Mouse (Mus musculus): ENCODE results near the gene Txndc17.
"Not testable (repeated sequence)": the region's sequence is repeated elsewhere in the genome, so short reads cannot be mapped to it uniquely, and the experiment has no call there.

Gene Txndc17

DNA sequence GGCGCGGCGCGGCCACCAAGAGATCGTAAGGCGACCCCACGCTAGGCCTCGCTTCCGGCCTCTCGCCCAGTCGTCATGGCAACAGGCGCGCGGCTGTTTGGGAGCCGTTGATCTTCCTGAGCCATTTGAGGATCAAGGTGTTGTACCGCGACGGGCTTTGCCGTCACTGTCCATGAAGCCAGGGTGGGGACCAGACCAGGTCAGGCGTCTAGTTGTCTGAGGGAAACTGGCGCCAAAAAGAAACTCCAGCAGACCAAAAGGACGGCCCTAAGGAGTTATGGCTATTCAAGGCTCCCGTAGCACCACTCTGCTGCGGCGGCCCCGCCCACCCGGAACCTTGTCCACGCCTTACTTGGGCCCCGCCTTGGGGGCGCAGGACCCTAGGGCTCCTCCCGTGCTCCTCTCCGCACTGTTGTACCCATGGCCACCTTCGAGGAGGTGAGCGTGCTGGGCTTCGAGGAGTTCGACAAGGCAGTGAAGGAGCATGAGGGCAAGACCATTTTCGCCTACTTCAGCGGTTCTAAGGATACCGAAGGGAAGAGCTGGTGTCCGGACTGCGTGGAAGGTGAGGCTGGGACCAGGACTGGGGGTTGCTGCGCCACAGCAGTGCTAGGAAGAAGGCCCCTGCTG, at the start of gene Txndc17, which contains the start of gene 4933427D14Rik:
Gene Txndc17, plus strand, starts transcription at position 344 of the 630 bp plus-strand sequence.
Gene 4933427D14Rik, minus strand, starts transcription at position 256 of the 630 bp plus-strand sequence.
- DNase-seq: peak; percentile 75

- no peak for DNase-seq
Measured at GRCm38 (mm10) chr11:72163198-72163597, 44.1 kb upstream of the Txndc17 start.

DNA sequence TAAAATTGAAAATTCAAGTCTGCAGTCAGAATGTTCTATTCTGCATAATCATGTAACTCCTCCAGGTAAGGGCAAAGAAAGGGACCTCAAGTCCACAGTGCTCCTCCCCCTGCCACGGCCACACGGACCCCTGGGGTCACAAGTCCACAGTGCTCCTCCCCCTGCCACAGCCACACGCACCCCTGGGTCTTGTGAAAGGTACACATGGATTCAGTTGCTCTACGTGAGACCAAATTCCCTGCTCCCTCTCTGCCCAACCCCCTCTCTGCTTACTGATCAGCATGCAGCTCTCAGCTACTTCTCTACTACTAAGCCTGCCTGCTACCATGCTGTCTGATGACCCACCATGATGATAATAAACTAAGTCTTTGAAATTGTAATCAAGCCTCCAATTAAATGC, 37.5 kb upstream of the Txndc17 start:
- DNase-seq: no peak

- DNase-seq: not testable (repeated sequence)
Measured at GRCm38 (mm10) chr11:72171906-72172305, 35.4 kb upstream of the Txndc17 start.

DNA sequence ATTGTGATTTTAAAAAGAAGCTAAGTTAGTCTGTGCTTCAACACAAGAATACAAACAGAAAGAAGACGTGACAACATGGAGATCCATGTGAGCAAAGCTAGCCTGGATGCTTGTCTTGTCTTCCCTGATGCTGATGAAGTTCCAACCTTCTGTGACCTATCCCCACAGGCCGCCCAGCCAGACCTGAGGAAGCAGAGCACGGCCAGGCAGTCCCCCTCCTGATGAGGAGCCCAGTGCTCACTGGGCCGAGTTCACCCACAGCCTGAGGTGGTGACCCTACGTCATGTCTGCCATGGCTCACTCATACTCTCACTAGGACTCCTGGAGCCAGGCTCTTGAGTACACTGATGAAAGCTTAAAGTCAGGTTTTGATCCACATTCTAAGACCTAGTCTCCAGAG, 33.8 kb upstream of the Txndc17 start:
- DNase-seq: no peak

GRCm38 (mm10) chr11:72174721-72175120, 32.6 kb upstream of the Txndc17 start:
- no peak for DNase-seq

DNA sequence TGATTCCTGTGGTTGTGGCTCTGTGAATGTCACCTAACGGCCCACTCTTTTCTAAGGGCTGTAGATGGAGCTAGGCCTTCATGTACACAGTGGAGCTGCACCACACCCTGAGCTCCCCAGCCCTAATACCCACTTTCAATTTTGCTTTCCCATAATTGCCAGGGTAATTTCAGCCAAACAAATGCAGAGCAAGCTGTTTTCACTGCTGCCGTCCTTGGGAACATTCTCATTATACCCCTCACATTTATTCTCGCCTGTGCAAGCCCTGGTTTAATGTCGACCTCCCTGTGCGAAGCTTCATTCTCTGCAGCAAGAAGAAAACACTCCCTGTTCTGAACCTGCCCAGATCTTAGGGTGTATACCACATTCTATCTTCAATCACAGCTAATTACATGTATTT, 31.4 kb upstream of the Txndc17 start:
- DNase-seq: no peak

DNA sequence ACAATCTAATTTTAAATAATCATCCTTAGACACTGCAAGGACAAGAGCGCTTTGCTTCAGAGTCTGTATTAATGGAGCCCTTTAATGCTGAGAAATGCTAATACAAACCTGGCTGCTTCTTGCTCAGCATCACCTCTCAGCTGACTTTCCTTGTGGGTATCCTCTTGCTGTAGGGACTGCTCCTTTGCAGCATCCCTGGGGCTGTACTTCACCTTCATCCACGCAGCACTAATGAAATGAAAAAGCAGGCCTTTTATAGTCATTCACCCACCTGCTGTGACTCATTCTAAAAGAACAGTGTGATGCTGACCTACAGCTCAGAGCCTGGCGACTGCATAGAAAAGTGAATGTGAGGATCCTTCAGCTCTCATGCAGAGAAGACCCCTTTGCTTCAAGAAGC, 30.8 kb upstream of the Txndc17 start:
- no peak for DNase-seq

GRCm38 (mm10) chr11:72180556-72180955, 26.8 kb upstream of the Txndc17 start:
- DNase-seq: no peak

- no peak for DNase-seq
Measured at GRCm38 (mm10) chr11:72181136-72181535, 26.2 kb upstream of the Txndc17 start.

DNA sequence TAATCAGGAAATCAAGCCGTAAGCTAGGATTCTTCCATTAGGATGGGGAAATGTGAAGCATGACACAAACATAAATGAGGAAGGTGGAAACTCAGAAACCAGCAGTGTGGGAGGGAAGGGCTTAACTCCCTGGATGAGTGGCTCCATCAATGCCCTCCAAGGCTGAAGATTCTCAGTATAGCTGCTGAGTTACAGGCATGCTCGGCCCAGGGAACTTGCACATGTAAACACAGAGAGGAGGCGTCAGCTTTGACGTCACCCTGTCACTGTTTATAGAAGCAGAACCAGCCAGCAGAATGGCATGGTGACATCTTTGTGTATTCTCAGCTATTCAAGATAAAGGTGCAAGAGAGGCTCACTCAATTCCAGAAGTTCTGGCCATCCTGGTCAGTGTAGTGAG, 23.1 kb upstream of the Txndc17 start:
- DNase-seq: no peak

- DNase-seq: no peak
Measured at GRCm38 (mm10) chr11:72190857-72191256, 16.5 kb upstream of the Txndc17 start.

DNA sequence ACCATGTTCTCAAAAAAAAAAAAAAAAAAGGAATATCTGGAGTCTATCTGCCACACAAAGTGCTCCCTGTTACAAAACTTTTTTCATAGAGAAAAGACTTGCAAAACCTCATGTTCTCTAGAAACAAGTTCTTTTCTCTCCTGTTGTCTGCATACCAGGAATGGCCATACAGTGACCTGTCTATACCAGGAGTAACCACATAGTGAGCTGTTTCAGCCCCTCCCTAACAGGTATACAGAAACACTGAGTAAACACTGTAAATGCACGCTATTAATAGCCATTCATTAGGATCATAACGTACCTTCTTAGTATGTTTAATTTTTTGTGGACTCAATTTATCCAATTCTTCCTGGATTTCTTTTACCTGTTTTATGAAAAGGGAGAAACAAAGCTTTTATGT, 13.1 kb upstream of the Txndc17 start:
- DNase-seq: no peak

DNA sequence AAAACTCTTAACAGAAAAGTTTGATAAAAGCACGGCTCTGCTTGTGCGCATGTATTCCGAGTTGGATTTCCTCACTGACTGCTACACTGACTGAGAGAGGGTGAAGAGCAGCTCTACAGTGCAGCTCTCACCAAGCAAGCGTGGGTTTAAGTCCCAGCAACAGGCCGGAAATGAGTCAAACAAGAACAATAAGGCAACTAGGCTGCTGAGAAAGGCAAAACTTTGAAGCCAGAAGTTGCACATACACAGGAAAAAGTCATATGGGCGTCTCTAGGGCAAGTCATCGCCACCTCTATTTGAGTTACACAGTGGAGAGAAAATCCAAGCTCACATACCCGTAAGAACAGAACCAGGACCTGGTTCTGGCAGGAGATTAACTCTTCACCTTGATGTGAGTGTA, 10.8 kb upstream of the Txndc17 start:
- DNase-seq: no peak

DNA sequence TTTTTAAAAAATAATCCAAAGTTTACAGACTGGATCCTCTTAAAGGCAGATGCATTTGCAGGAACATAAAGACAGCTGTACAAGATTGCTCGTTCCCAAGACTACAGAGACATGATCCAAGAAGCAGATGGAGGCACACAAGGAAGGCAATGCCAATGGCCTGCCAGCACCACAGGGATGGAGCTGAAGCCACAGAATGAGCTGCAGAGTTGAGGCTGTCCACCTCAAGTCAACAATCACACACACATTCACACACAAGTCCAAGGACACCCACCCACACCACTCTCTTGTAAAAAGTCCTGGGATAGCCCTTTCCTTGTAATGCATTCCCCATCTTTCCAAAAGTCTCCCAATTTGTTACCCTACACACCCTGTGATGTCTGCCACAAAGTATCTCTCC, 3.9 kb upstream of the Txndc17 start:
- no peak for DNase-seq

GRCm38 (mm10) chr11:72205256-72205655, 2.1 kb upstream of the Txndc17 start:
- no peak for DNase-seq

DNA sequence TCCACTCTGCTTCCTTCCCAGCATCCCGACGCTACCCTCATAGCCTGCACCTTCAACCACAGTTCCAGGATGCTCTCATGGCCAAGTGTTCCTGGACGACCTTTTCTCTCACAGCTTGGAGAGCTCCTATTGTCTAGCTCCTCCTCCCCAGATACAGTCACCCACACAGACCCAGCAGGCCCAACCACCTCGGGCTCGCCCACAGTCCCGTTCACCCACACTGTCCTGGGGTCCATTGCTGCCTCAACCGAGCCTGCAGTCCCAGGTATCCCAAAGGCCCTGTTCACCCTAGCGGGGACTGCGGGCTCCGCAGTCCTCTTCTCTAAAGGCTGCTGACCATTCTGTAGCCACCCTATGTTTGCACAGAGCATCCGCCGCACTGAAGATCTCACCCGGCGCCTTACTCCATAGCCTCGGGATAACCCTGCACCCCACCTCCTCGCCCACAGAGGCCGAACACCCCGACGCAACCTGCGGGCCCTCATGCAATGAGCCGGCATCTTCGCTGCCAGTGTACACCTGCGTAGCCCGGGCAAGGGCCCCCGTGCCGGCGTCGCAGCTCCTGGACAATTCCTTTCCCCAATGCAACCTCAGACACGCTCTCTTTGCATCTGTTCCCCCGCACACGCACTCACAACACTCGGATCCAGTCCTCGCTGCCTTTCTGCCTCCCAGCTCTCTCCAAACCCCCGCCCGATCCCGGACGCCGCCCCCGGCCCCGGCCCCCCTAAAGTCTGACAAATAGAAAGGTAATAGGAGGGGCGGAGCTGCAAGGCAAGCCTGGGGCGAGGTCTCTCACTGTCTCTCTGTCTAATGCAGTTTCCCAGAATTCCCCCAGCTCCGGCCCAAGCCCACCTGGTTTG, 775 bp upstream of the Txndc17 start, which contains the start of gene Gm43951:
Gene Gm43951, minus strand, starts transcription at position 500 of the 863 bp plus-strand sequence.
- DNase-seq: no peak

GRCm38 (mm10) chr11:72207834-72208377, 559 bp downstream of the Txndc17 start:
- no peak for DNase-seq

DNA sequence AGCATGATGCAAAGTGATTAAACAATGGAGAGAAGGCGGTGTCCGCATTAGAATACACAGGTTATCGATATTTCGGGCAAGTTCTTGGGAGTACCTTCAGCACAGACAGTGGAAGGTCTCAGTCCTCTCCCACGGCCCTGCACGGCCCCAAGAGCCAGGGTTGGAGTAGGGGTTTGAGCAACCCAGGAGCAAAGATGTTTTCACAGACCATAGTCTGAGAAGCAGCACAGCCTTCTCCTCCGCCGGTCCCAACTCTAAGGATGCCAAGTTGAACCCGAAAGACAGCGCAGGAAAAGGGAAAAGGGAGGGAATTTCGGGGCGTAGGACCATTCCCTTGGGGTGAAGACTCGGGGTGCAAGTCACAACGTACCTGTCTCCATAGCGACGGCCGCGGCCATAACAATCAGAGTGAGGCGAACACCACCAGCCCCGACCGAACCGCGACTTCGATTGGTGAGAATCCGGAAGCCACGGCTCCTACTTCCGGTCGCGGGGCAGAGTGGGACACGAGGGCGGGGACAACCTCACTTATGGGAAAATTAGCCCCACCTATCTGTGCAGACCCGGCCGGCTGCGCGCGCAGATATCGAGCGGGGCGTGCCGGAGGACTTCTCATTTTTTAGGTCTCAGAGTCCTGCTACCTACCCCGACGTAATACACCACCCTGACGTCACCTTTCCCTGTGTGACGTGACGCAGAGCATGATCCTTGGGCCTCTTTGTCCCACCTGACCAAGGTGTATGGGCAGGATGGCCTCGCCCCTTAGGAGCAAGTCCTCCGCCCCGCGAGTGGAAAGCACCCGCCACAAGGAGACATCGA, 7.5 kb downstream of the Txndc17 start:
- DNase-seq: peak; percentile 98

GRCm38 (mm10) chr11:72215410-72215797, 8.1 kb downstream of the Txndc17 start, which contains the start of gene Med31:
Gene Med31 (minus strand): TSS chr11:72215592.
- DNase-seq: peak; percentile 76

GRCm38 (mm10) chr11:72217116-72217515, 9.8 kb downstream of the Txndc17 start:
- DNase-seq: no peak

DNA sequence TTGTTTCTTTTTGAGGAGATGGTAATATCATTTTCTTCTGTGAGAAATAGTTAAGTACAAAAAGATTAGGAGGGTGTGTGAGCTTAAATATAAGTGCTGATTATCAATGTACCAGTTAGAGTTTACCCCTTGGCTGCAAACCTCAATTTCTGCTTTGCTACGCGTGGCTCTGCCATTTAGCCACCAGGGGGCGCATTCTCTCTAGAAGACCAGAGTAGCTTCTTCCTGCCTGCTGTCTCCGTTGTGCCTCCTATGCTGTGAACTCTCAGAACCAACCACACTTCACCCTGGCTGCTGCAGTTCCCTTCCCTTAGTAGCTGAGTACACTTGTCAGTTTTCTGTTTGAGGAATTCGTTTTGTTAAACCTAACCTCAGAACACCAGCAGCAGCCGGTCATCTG, 13.9 kb downstream of the Txndc17 start:
- peak; percentile 85 for DNase-seq

GRCm38 (mm10) chr11:72223414-72223813, 16.1 kb downstream of the Txndc17 start:
- no peak for DNase-seq

Data from right cerebral cortex, postnatal 4 days (tissue).